8 mouse cellular contexts compared by ENCODE assay signal in genomic region chr8:120516182-120516755, GRCm38 (mm10).
A peak's percentile ranks its signal among the peaks of the same experiment; 100 is the strongest.
DNase-seq lines count a peak whose midpoint lies in the region; ATAC-seq lines count a peak whose summit lies in the region.

No protein-coding gene starts in this region.

- H3K9me3 ChIP-seq in heart, embryonic 12.5 days (replicated peaks), result no peaks in the 10 kb centered on the region
- H3K9me3 ChIP-seq in embryonic facial prominence, embryonic 15.5 days (replicated peaks), result no peaks in the 10 kb centered on the region
- H3K9me3 ChIP-seq in intestine, embryonic 15.5 days, result no peaks in the 10 kb centered on the region

- ATAC-seq in heart, embryonic 12.5 days (ENCODE audit: insufficient number of reproducible peaks, low FRiP score), result peak; percentile 42
- peak; percentile 30; the same call in 1 of the 2 replicates for ATAC-seq in embryonic facial prominence, embryonic 15.5 days (ENCODE audit: insufficient number of reproducible peaks, low FRiP score, low TSS enrichment, low read depth)
- ATAC-seq in intestine, embryonic 15.5 days, result peak; percentile 22; the same call in 1 of the 2 replicates

- intact Hi-C loops in heart, postnatal 25 days (cut with DNase I), result no loop called here

- H3K4me3 ChIP-seq in heart, embryonic 12.5 days, result no peak overlapping the region
- no peak overlapping the region for H3K4me3 ChIP-seq in embryonic facial prominence, embryonic 15.5 days (replicated peaks)
- H3K4me3 ChIP-seq in intestine, embryonic 15.5 days (replicated peaks), result no peak overlapping the region

- H3K36me3 ChIP-seq in heart, embryonic 12.5 days, result no peaks in the 10 kb centered on the region
- H3K36me3 ChIP-seq in embryonic facial prominence, embryonic 15.5 days, result no peaks in the 10 kb centered on the region
- H3K36me3 ChIP-seq in intestine, embryonic 15.5 days, result no peaks in the 10 kb centered on the region

- peaks cover 98% of the 10 kb centered on the region for H3K4me1 ChIP-seq in heart, embryonic 12.5 days (replicated peaks)
- peaks cover 92% of the 10 kb centered on the region for H3K4me1 ChIP-seq in embryonic facial prominence, embryonic 15.5 days
- H3K4me1 ChIP-seq in intestine, embryonic 15.5 days (replicated peaks), result peaks cover 82% of the 10 kb centered on the region

- peak overlapping the region; percentile 44 for H3K9ac ChIP-seq in heart, embryonic 12.5 days
- H3K9ac ChIP-seq in embryonic facial prominence, embryonic 15.5 days, result no peak overlapping the region
- no peak overlapping the region for H3K9ac ChIP-seq in intestine, embryonic 15.5 days

- peak overlapping the region; percentile 65 for H3K27ac ChIP-seq in heart, embryonic 12.5 days (ENCODE audit: poor library complexity, severe bottlenecking)
- H3K27ac ChIP-seq in embryonic facial prominence, embryonic 15.5 days (replicated peaks), result no peak overlapping the region
- H3K27ac ChIP-seq in intestine, embryonic 15.5 days, result no peak overlapping the region

- 13% methylated on average over 11 of the region's 12 CpGs for WGBS in heart, embryonic 12.5 days
- 28% methylated on average over 12 of the region's 12 CpGs for WGBS in embryonic facial prominence, embryonic 15.5 days
- WGBS in intestine, embryonic 15.5 days, result 18% methylated on average over 12 of the region's 12 CpGs

- H3K27me3 ChIP-seq in heart, embryonic 12.5 days (replicated peaks), result no peaks in the 10 kb centered on the region
- no peaks in the 10 kb centered on the region for H3K27me3 ChIP-seq in embryonic facial prominence, embryonic 15.5 days
- no peaks in the 10 kb centered on the region for H3K27me3 ChIP-seq in intestine, embryonic 15.5 days (replicated peaks)

- H3K4me2 ChIP-seq in heart, embryonic 12.5 days, result peak overlapping the region; percentile 45
- 0 out of 2 replicates have a peak overlapping the region, but pooled peaks have one; percentile 6 for H3K4me2 ChIP-seq in embryonic facial prominence, embryonic 15.5 days (replicated peaks)
- peak overlapping the region; percentile 31; the same call in 1 of the 2 replicates for H3K4me2 ChIP-seq in intestine, embryonic 15.5 days (replicated peaks)

- no peak for DNase-seq in heart, postnatal 25 days (ENCODE audit: low spot score)
- DNase-seq in neural tube, embryonic 10.5 days (ENCODE audit: extremely low spot score, low spot score), result peak; percentile 76
- no peak for DNase-seq in gastrocnemius, adult 8-10 months (ENCODE audit: low spot score in 2 of 2)
- DNase-seq in adrenal gland, postnatal 14 days, result no peak
- DNase-seq in thymus, postnatal 4 days, result no peak
